Mouse (Mus musculus) CH12.LX (cell line): ENCODE measurements around the gene Rnase11. TPM values are rescaled to one million over a fixed set of nuclear protein-coding genes. Genes with fewer than 3 reads are reported as not detected.

Experiments used
- DNase-seq: peaks from one replicate; pipeline ENCODE4 v3.0.0-alpha.2; 2013; ENCODE audit errors: extremely low read depth
- H3K27ac ChIP-seq: 2 replicates; pipeline ENCODE4 v1.5.1; 2012; ENCODE audit warnings: low read depth, mild to moderate bottlenecking, control low read depth, moderate library complexity; ENCODE audit not compliant: insufficient read depth
- H3K27me3 ChIP-seq: replicated peaks from 2 replicates; pipeline ENCODE3; 2012; ENCODE audit warnings: inconsistent platforms
- H3K36me3 ChIP-seq, 2 experiments: replicated peaks in 1 of 2; 2 replicates each; pipeline versions ENCODE3 to v1.6.1; 2012; ENCODE audit warnings: inconsistent platforms in 1 of 2, low read length in 1 of 2, mild to moderate bottlenecking in 1 of 2, mixed read lengths in 1 of 2, moderate library complexity in 1 of 2; ENCODE audit not compliant: control insufficient read depth in 1 of 2, insufficient read depth in 1 of 2
- H3K4me1 ChIP-seq, 2 experiments: 2 replicates each; pipeline ENCODE4 v1.6.1; 2012; ENCODE audit warnings: inconsistent platforms in 1 of 2, moderate library complexity in 1 of 2; ENCODE audit not compliant: insufficient read depth in 2 of 2, control insufficient read depth in 1 of 2
- H3K4me2 ChIP-seq: 2 replicates; pipeline ENCODE4 v1.6.1; 2012; ENCODE audit warnings: low read depth, mild to moderate bottlenecking, control low read depth; ENCODE audit not compliant: poor library complexity, insufficient read depth, severe bottlenecking
- H3K4me3 ChIP-seq, 3 experiments: fragments of 150-350 bp in 1 of 3; sonication (generic) in 1 of 3; replicated peaks in 1 of 3; 2 replicates each; pipeline versions ENCODE3 to v1.5.1; 2011 to 2012; ENCODE audit warnings: low read depth in 2 of 3, low read length in 2 of 3, mild to moderate bottlenecking in 2 of 3, moderate library complexity in 2 of 3, control low read depth in 1 of 3, improper control_type of control experiment in 1 of 3, inconsistent platforms in 1 of 3, mixed read lengths in 1 of 3; ENCODE audit not compliant: poor library complexity in 1 of 3
- H3K79me2 ChIP-seq: replicated peaks from 2 replicates; pipeline ENCODE4 v1.6.1; 2012; ENCODE audit warnings: mild to moderate bottlenecking, moderate library complexity; ENCODE audit not compliant: control insufficient read depth, poor library complexity, insufficient read depth, severe bottlenecking; ENCODE audit errors: extremely low read depth
- H3K9ac ChIP-seq: 2 replicates; pipeline ENCODE4 v1.6.1; 2012; ENCODE audit warnings: low read depth, mild to moderate bottlenecking, control low read depth, moderate library complexity; ENCODE audit not compliant: insufficient read depth
- H3K9me3 ChIP-seq: replicated peaks from 2 replicates; pipeline ENCODE3; 2012; ENCODE audit warnings: low read length, inconsistent platforms, mixed read lengths
- CHD2 ChIP-seq: IDR thresholded peaks from 2 replicates; pipeline ENCODE4 v1.6.1; 2011; ENCODE audit warnings: low read length, improper control_type of control experiment
- CTCF ChIP-seq, 2 experiments: IDR thresholded peaks in 1 of 2; conservative IDR thresholded peaks in 1 of 2; 2 replicates each; pipeline ENCODE4 v1.5.1; 2011 to 2012; ENCODE audit warnings: low read depth in 2 of 2, low read length in 2 of 2, improper control_type of control experiment in 1 of 2, inconsistent platforms in 1 of 2, mild to moderate bottlenecking in 1 of 2, moderate library complexity in 1 of 2
- E2F4 ChIP-seq: IDR thresholded peaks from 2 replicates; pipeline ENCODE4 v1.6.1; 2011; ENCODE audit warnings: low read depth, low read length, improper control_type of control experiment; ENCODE audit not compliant: insufficient replicate concordance
- ETS1 ChIP-seq: conservative IDR thresholded peaks from 2 replicates; pipeline ENCODE4 v1.6.1; 2012; ENCODE audit warnings: low read depth, mild to moderate bottlenecking, inconsistent platforms, low read length, improper control_type of control experiment, moderate library complexity
- GABPA ChIP-seq: IDR thresholded peaks from 2 replicates; pipeline ENCODE4 v1.6.1; 2012; ENCODE audit warnings: low read depth, low read length, improper control_type of control experiment, inconsistent platforms; ENCODE audit not compliant: insufficient replicate concordance
- HCFC1 ChIP-seq: IDR thresholded peaks from 2 replicates; pipeline ENCODE4 v1.6.1; 2012; ENCODE audit warnings: low read depth, mild to moderate bottlenecking, inconsistent platforms, low read length, improper control_type of control experiment
- IRF4 ChIP-seq: IDR thresholded peaks from 2 replicates; pipeline ENCODE4 v1.6.1; 2014; ENCODE audit warnings: low read depth, mild to moderate bottlenecking, inconsistent platforms, low read length, improper control_type of control experiment
- JUND ChIP-seq: conservative IDR thresholded peaks from 2 replicates; pipeline ENCODE4 v1.6.1; 2011; ENCODE audit warnings: low read depth, low read length, improper control_type of control experiment
- MAX ChIP-seq: IDR thresholded peaks from 2 replicates; pipeline ENCODE4 v1.6.1; 2011; ENCODE audit warnings: low read length, improper control_type of control experiment
- MAZ ChIP-seq: IDR thresholded peaks from 2 replicates; pipeline ENCODE4 v1.6.1; 2012; ENCODE audit warnings: low read depth, mild to moderate bottlenecking, inconsistent platforms, low read length, improper control_type of control experiment, moderate library complexity
- MEF2A ChIP-seq: IDR thresholded peaks from 2 replicates; pipeline ENCODE4 v1.6.1; 2014; ENCODE audit warnings: low read depth, mild to moderate bottlenecking, inconsistent platforms, low read length, improper control_type of control experiment, borderline replicate concordance
- MYC ChIP-seq: IDR thresholded peaks from 2 replicates; pipeline ENCODE4 v1.6.1; 2011; ENCODE audit warnings: low read depth, mild to moderate bottlenecking, improper control_type of control experiment, low read length
- POLR2AphosphoS2 ChIP-seq: IDR thresholded peaks from 2 replicates; pipeline ENCODE4 v1.6.1; 2011; ENCODE audit warnings: low read depth, low read length, improper control_type of control experiment
- RAD21 ChIP-seq: IDR thresholded peaks from 2 replicates; pipeline ENCODE4 v1.6.1; 2011; ENCODE audit warnings: low read depth, mild to moderate bottlenecking, low read length, improper control_type of control experiment, moderate library complexity
- RCOR1 ChIP-seq: conservative IDR thresholded peaks from 2 replicates; pipeline ENCODE4 v1.6.1; 2012; ENCODE audit warnings: low read depth, mild to moderate bottlenecking, inconsistent platforms, low read length, improper control_type of control experiment
- SMC3 ChIP-seq: IDR thresholded peaks from 2 replicates; pipeline ENCODE4 v1.6.1; 2011; ENCODE audit warnings: low read depth, low read length, improper control_type of control experiment
- UBTF ChIP-seq: IDR thresholded peaks from 2 replicates; pipeline ENCODE4 v1.6.1; 2012; ENCODE audit warnings: low read depth, mild to moderate bottlenecking, inconsistent platforms, low read length, improper control_type of control experiment, moderate library complexity
- USF1 ChIP-seq: IDR thresholded peaks from 2 replicates; pipeline ENCODE4 v1.6.1; 2014; ENCODE audit warnings: low read depth, mild to moderate bottlenecking, inconsistent platforms, low read length, improper control_type of control experiment
- ZKSCAN1 ChIP-seq: IDR thresholded peaks from 2 replicates; pipeline ENCODE4 v1.6.1; 2012; ENCODE audit warnings: low read depth, inconsistent platforms, low read length, improper control_type of control experiment, borderline replicate concordance
- dilution Hi-C: fragments of 300-500 bp; cut with MboI; formaldehyde crosslinking; loops from 2 replicates; pipeline ENCODE4 v1.14.3; 2020; ENCODE audit warnings: low sequenced_read_pairs; ENCODE audit not compliant: extremely low pct_unique_long_range_greater_than_20kb, extremely low pct_ligation_motif_present
- in situ Hi-C: fragments of 300-500 bp; cut with MboI; formaldehyde crosslinking; loops from 3 replicates; pipeline ENCODE4 v1.14.3; 2019; ENCODE audit warnings: low sequenced_read_pairs, low pct_ligation_motif_present, low pct_unique_long_range_greater_than_20kb, mixed read lengths
- polyA plus RNA-seq: library from polyadenylated mRNA; unstranded; fragments of >175 nt; gene quantifications from 2 replicates; pipeline ENCODE4 v1.2.1, GENCODE M21; 2012; ENCODE audit warnings: low read depth; ENCODE audit not compliant: insufficient read length
- total RNA-seq, 2 experiments: library from RNA; depleted of rRNA; stranded (reverse); fragments of 300-350 nt in 1 of 2; fragments of >200 nt in 1 of 2; gene quantifications; 2 replicates each; pipeline ENCODE4 v1.2.3; 2012 to 2014

Gene Rnase11
- total and polyA plus RNA-seq, 3 experiments: not detected

DNA sequence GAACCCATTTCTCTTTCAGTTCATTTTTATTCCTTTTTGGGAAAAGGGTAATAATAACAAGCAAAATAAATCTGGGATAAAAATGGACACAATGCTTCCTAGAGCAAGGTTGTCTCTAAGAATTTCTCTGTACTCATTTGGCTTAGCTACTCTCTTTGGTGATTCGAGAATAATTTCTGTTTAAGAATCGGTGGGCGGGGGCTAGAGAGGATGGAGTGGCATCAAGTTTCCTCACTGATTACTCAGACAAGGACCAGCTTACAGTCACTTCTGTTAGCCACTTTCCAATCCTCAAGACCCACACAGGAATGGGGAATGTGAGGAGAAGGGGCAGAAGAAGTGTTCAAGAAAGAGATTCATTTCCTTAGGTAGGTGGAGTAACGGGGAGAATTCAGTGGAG is 41.2 kb downstream of the Rnase11 start:
- DNase-seq: no peak
- Histone ChIP-seq H3K4me1 (no peaks in the 10 kb centered on the region), H3K27ac (no peak overlapping the region), H3K9ac (no peak overlapping the region), H3K79me2 (no peaks in the 10 kb centered on the region), H3K9me3 (no peaks in the 10 kb centered on the region)
- in situ Hi-C loops (no loop called here), dilution Hi-C loops (no loop called here)
- TF ChIP-seq RAD21 (no peak), MAZ (no peak), UBTF (no peak), JUND (no peak), POLR2AphosphoS2 (no peak), SMC3 (no peak), CHD2 (no peak), ETS1 (no peak), ZKSCAN1 (no peak), MYC (no peak), GABPA (no peak), E2F4 (no peak), MEF2A (no peak), HCFC1 (no peak)
- TF ChIP-seq, all 38 proteins: peak for 0
- no peak overlapping the region for H3K4me2 ChIP-seq
- no peaks in the 10 kb centered on the region for H3K27me3 ChIP-seq
- H3K4me3 ChIP-seq: no peak overlapping the region
- H3K36me3 ChIP-seq: no peaks in the 10 kb centered on the region

GRCm38 (mm10) chr14:51007914-51008713 is 41.8 kb downstream of the Rnase11 start:
- no peak overlapping the region for H3K9ac ChIP-seq
- dilution Hi-C loops: no loop called here

More at GRCm38 (mm10) chr14:51007914-51008713, 41.8 kb downstream of the Rnase11 start:
- Histone ChIP-seq H3K36me3 (no peaks in the 10 kb centered on the region), H3K27ac (no peak overlapping the region), H3K4me3 (no peak overlapping the region), H3K4me2 (no peak overlapping the region), H3K27me3 (no peaks in the 10 kb centered on the region), H3K9me3 (no peaks in the 10 kb centered on the region), H3K79me2 (no peaks in the 10 kb centered on the region), H3K4me1 (no peaks in the 10 kb centered on the region)
- no peak for DNase-seq
- no peak for TF ChIP-seq MAX
- TF ChIP-seq USF1: no peak
- TF ChIP-seq RCOR1: no peak
- no peak for TF ChIP-seq IRF4
- no peak for TF ChIP-seq CTCF (conservative IDR thresholded peaks at IDR 0.05 in 1 of 2, IDR thresholded peaks at IDR 0.05 in 1 of 2; ENCODE audit: low read depth in 2 of 2, low read length in 2 of 2)
- in situ Hi-C loops: no loop called here
